Mouse (Mus musculus): ENCODE measurements around the gene Hmgn1.
"Not testable (repeated sequence)": the region's sequence is repeated elsewhere in the genome, so short reads cannot be mapped to it uniquely, and the experiment has no call there.

The Hmgn1 gene

GRCm38 (mm10) chr16:96127657-96128344, at the start of gene Hmgn1:
Hmgn1 (minus strand) TSS chr16:96127729.
- DNase-seq, result peak; percentile 97 to 99

DNA sequence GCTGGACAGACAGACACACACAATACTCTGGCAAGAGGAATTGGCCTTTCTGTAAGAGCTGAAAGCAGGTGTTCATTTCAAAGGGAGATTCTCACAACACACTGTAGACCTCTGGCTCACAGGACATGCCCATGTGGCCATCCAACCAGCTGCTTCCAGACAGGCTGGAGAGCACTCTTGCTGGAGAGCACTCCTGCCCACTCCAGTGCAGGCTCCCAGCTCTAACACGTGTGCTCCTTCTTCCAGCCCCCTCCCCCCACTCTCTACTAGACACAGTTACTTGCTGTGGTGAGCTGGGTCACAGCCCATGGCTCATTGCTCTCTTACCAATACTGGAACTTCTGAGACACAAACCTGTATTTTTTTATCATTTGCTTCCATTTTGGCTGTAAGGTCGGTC, 47.9 kb upstream of the Hmgn1 start:
- peak; percentile 71 to 89 for DNase-seq

DNA sequence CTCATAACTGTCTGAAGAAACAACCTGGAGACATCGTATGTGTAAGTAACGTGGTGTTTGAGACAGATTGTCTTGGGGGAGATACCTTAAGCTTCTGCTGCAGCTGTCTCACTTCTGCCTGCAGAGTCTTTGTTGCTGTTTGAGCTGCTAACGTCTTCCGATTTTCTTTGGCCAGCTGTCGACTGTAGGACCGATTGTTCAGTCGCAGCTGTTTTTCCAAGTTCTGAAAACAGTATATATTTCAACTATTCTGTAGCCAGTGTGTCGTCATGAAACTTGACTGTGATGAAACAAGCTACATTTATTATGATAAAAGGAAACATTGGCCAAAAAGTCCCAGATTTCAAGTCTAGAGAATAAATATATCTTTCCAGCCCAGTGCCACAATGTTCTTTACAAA, 46.1 kb upstream of the Hmgn1 start:
- DNase-seq, result no peak

GRCm38 (mm10) chr16:96168837-96169236, 41.3 kb upstream of the Hmgn1 start:
- no peak for DNase-seq

DNA sequence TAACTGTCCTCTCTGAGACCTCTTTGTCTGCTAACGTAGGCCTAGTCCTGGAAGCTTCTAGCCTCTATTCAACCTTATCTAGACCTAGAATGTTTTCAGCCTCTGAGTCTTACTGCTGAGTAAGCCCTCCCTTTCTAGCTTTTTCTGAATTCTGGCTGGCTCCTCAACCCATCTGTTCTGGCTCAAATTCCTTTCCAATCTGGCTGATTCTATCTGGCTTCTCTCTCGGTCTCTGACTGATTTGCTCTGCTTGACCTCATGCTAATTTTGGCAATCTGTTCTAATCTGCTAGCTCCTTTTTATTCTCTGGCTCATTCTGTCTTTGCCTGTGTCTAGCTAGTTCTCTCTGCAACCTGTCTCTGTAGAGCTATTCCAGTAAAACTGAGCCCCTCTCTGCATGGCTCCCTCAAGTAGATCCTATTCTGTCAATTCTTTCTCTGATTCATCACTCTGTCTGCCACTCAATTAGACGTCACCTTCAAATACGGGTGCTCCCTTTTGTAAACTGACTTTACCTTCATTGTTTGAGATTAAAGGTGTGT, 38.3 kb upstream of the Hmgn1 start:
- DNase-seq, result peak in 1 of 2 experiments; percentile 0

- DNase-seq, result no peak
These were observed 33.8 kb upstream of the Hmgn1 start for GRCm38 (mm10) chr16:96161336-96161735.

GRCm38 (mm10) chr16:96160927-96161326, 33.4 kb upstream of the Hmgn1 start:
- no peak for DNase-seq

GRCm38 (mm10) chr16:96159794-96160346, 32.3 kb upstream of the Hmgn1 start:
- no peak for DNase-seq

GRCm38 (mm10) chr16:96159091-96159731, 31.7 kb upstream of the Hmgn1 start:
- peak; percentile 81 to 82 for DNase-seq

DNA sequence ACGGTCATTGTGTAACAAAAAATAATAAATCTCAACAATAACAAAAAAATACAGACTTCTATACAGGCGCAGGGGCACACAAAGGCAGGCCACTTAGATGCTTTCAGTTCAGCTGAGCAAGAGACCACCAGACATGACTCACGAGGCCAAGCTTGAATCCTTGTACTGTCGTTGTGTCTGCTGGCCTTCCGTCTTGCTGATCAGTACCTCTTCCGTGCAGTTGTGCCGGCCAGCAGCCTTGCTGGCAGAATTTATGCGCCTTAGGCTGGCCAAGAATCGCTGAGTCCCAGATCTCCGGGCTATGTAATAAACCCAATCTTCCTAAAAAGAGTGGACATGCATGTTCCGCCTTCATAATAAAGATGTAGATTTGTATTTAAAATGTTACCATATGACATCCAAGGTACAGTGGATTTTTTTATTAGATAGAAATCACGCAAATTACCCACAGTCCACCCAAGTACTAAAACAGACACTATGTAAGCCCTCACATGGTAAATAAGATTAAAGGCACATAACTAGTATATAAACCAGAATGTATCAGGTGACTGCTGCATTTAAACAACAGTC, 31.1 kb upstream of the Hmgn1 start:
- no peak for DNase-seq

- DNase-seq, result no peak
These were observed 29.6 kb upstream of the Hmgn1 start for GRCm38 (mm10) chr16:96157171-96157570.

DNA sequence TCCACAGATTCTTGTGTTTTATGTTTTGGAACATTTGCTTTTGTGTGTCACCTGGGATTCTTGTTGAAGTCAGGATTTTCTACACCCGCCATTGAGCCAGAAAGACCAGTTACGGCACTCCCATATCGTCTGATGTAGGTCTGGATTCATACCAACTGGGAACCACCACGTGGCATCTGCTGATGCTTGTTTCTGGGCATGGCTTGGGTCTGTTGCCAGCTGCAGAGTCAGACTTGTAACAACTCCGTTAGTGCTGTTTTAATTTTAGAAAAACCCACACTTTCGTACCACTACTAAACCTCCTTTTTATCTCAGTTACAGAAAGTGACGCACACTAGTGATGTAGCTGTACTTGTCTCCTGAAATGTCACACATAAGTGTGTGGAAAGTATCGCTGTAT, 28.5 kb upstream of the Hmgn1 start:
- DNase-seq, result no peak

DNA sequence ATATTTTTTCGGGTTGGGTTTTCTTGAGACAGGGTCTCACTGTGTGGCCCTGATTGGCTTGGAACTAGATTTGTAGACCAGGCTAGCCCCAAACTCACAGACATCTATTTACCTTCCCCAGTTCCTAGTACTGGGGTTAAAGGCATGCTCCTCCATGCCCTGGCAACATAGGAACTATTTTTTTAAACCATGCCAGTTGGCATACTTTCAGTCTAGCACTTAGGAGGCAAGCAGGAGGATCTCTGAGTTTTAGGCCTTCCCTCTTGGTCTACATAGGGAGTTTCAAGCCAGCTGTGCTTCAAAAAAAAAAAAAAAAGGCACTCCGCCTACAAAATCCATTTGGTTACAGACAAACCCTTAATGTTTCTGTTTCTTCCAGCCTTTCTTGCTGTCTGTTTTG, 26.9 kb upstream of the Hmgn1 start:
- no peak for DNase-seq

DNA sequence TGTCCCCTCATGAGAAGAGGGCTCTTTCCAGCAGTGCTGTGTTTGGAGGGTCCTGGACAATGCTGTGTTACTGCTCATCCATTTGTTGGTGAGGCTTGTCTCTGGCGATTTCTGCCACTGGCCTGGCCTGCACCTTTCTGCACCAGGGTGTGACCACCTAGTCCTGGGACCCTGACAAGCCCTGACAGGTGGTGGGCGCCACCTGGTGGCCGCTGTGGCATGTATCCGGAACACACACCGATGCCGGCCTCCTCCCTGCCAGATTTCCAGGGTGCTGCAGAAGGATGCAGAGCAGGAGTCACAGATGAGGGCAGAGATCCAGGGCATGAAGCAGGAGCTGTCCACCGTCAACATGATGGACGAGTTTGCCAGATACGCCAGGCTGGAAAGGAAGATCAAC, 24.0 kb upstream of the Hmgn1 start:
- DNase-seq, result peak; percentile 76 to 82

DNA sequence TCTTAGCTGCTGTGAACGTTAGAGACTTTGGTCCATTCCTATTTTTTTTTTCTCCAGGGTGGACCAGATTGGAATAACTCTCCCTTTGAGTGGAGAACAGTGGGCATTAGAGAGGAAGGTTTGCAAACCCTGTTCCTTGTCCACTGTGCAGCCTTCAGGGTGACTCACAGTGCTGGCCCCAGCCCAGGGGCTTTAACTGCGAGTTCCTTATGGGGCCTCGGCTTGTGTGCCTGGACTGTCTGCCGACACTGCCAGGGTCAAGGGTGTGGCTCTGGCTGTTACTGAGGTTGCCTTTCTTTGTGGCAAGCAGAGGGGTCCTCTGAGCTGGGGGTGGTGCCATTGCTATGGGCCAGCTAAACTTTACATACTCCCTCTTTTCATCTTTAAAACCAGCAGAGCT, 23.5 kb upstream of the Hmgn1 start:
- peak; percentile 20 to 34 for DNase-seq

- DNase-seq, result no peak
These were observed 21.8 kb upstream of the Hmgn1 start for GRCm38 (mm10) chr16:96149311-96149710.

GRCm38 (mm10) chr16:96148834-96149233, 21.3 kb upstream of the Hmgn1 start:
- DNase-seq, result no peak

DNA sequence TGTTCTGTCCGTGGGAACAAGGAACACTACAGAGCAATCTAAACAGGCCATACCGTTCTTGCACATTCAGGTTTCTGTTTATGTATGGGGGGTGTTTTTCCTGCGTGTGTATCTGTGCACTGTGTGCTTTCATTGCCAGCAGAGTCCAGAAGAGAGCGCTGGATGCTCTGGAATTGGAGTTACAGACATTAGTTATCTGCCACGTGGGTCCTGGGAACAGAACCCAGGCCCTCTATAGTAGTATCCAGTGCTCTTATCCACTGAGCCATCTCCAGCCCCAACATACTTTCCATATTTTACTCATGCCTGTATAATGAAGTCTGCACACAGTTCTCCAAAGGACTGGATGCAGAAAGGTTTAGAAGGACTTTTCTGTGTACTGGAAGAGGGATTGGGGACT, 18.3 kb upstream of the Hmgn1 start:
- no peak for DNase-seq

- DNase-seq, result peak; percentile 100
These were observed 17.7 kb upstream of the Hmgn1 start, which contains the start of gene Wrb for GRCm38 (mm10) chr16:96145110-96145800. Wrb (plus strand) TSS chr16:96145407.

DNA sequence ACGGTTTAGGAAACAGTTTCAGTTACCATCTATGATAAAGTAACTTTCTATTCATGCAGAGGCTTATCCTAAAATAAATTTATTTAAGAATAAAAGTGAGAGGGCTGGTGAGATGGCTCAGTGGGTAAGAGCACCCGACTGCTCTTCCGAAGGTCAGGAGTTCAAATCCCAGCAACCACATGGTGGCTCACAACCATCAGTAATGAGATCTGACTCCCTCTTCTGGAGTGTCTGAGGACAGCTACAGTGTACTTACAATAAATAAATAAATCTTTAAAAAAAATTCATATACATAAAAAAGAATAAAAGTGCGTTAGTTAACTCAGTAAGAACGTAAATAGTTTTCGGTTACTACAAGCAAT, 17.2 kb upstream of the Hmgn1 start:
- DNase-seq, result not testable (repeated sequence)

DNA sequence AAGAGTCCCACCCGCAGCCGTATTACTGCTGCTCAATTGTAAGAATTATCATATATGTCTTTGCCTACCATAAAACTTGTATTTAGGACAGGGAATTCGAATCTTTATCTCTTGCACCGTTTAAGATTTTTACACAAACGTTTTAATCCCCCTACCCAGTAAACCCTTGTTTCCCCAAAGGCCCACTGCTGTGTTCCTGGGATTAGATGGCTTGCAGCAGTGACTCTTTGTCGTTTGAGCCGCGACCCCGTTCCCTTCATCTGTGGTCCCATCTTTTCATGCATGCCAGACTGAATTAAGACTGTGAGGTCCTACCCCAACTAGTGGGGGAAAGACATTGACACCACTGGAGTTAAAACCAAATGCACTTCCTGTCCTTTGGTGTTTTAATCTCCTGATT, 937 bp upstream of the Hmgn1 start:
- no peak for DNase-seq

- no peak for DNase-seq
These were observed 257 bp downstream of the Hmgn1 start for GRCm38 (mm10) chr16:96127288-96127656.

GRCm38 (mm10) chr16:96126684-96127171, 801 bp downstream of the Hmgn1 start:
- DNase-seq, result peak; percentile 35 to 41
